Mouse (Mus musculus) CH12.LX (cell line): ENCODE results near the gene Prpf19. TPM values are rescaled to one million over a fixed set of nuclear protein-coding genes. Genes with fewer than 3 reads are reported as not detected.

Experiments
- DNase-seq: peaks from one replicate; pipeline ENCODE4 v3.0.0-alpha.2; 2013; ENCODE audit errors: extremely low read depth
- H3K27ac ChIP-seq: 2 replicates; pipeline ENCODE4 v1.5.1; 2012; ENCODE audit warnings: low read depth, mild to moderate bottlenecking, control low read depth, moderate library complexity; ENCODE audit not compliant: insufficient read depth
- H3K27me3 ChIP-seq: replicated peaks from 2 replicates; pipeline ENCODE3; 2012; ENCODE audit warnings: inconsistent platforms
- H3K36me3 ChIP-seq, 2 experiments: replicated peaks in 1 of 2; 2 replicates each; pipeline versions ENCODE3 to v1.6.1; 2012; ENCODE audit warnings: inconsistent platforms in 1 of 2, low read length in 1 of 2, mild to moderate bottlenecking in 1 of 2, mixed read lengths in 1 of 2, moderate library complexity in 1 of 2; ENCODE audit not compliant: control insufficient read depth in 1 of 2, insufficient read depth in 1 of 2
- H3K4me1 ChIP-seq, 2 experiments: 2 replicates each; pipeline ENCODE4 v1.6.1; 2012; ENCODE audit warnings: inconsistent platforms in 1 of 2, moderate library complexity in 1 of 2; ENCODE audit not compliant: insufficient read depth in 2 of 2, control insufficient read depth in 1 of 2
- H3K4me2 ChIP-seq: 2 replicates; pipeline ENCODE4 v1.6.1; 2012; ENCODE audit warnings: low read depth, mild to moderate bottlenecking, control low read depth; ENCODE audit not compliant: poor library complexity, insufficient read depth, severe bottlenecking
- H3K4me3 ChIP-seq, 3 experiments: fragments of 150-350 bp in 1 of 3; sonication (generic) in 1 of 3; replicated peaks in 1 of 3; 2 replicates each; pipeline versions ENCODE3 to v1.5.1; 2011 to 2012; ENCODE audit warnings: low read depth in 2 of 3, low read length in 2 of 3, mild to moderate bottlenecking in 2 of 3, moderate library complexity in 2 of 3, control low read depth in 1 of 3, improper control_type of control experiment in 1 of 3, inconsistent platforms in 1 of 3, mixed read lengths in 1 of 3; ENCODE audit not compliant: poor library complexity in 1 of 3
- H3K79me2 ChIP-seq: replicated peaks from 2 replicates; pipeline ENCODE4 v1.6.1; 2012; ENCODE audit warnings: mild to moderate bottlenecking, moderate library complexity; ENCODE audit not compliant: control insufficient read depth, poor library complexity, insufficient read depth, severe bottlenecking; ENCODE audit errors: extremely low read depth
- H3K9ac ChIP-seq: 2 replicates; pipeline ENCODE4 v1.6.1; 2012; ENCODE audit warnings: low read depth, mild to moderate bottlenecking, control low read depth, moderate library complexity; ENCODE audit not compliant: insufficient read depth
- H3K9me3 ChIP-seq: replicated peaks from 2 replicates; pipeline ENCODE3; 2012; ENCODE audit warnings: low read length, inconsistent platforms, mixed read lengths
- BHLHE40 ChIP-seq: IDR thresholded peaks from 2 replicates; pipeline ENCODE4 v1.6.1; 2011; ENCODE audit warnings: mild to moderate bottlenecking, low read depth, low read length, improper control_type of control experiment
- CHD1 ChIP-seq: IDR thresholded peaks from 2 replicates; pipeline ENCODE4 v1.6.1; 2012; ENCODE audit warnings: low read depth, low read length, improper control_type of control experiment, inconsistent platforms
- CHD2 ChIP-seq: IDR thresholded peaks from 2 replicates; pipeline ENCODE4 v1.6.1; 2011; ENCODE audit warnings: low read length, improper control_type of control experiment
- CTCF ChIP-seq, 2 experiments: IDR thresholded peaks in 1 of 2; conservative IDR thresholded peaks in 1 of 2; 2 replicates each; pipeline ENCODE4 v1.5.1; 2011 to 2012; ENCODE audit warnings: low read depth in 2 of 2, low read length in 2 of 2, improper control_type of control experiment in 1 of 2, inconsistent platforms in 1 of 2, mild to moderate bottlenecking in 1 of 2, moderate library complexity in 1 of 2
- E2F4 ChIP-seq: IDR thresholded peaks from 2 replicates; pipeline ENCODE4 v1.6.1; 2011; ENCODE audit warnings: low read depth, low read length, improper control_type of control experiment; ENCODE audit not compliant: insufficient replicate concordance
- ELF1 ChIP-seq: IDR thresholded peaks from 2 replicates; pipeline ENCODE4 v1.6.1; 2014; ENCODE audit warnings: low read depth, mild to moderate bottlenecking, inconsistent platforms, low read length, improper control_type of control experiment
- EP300 ChIP-seq: IDR thresholded peaks from 2 replicates; pipeline ENCODE4 v1.6.1; 2011; ENCODE audit warnings: low read length, improper control_type of control experiment
- ETS1 ChIP-seq: conservative IDR thresholded peaks from 2 replicates; pipeline ENCODE4 v1.6.1; 2012; ENCODE audit warnings: low read depth, mild to moderate bottlenecking, inconsistent platforms, low read length, improper control_type of control experiment, moderate library complexity
- GABPA ChIP-seq: IDR thresholded peaks from 2 replicates; pipeline ENCODE4 v1.6.1; 2012; ENCODE audit warnings: low read depth, low read length, improper control_type of control experiment, inconsistent platforms; ENCODE audit not compliant: insufficient replicate concordance
- HCFC1 ChIP-seq: IDR thresholded peaks from 2 replicates; pipeline ENCODE4 v1.6.1; 2012; ENCODE audit warnings: low read depth, mild to moderate bottlenecking, inconsistent platforms, low read length, improper control_type of control experiment
- IRF4 ChIP-seq: IDR thresholded peaks from 2 replicates; pipeline ENCODE4 v1.6.1; 2014; ENCODE audit warnings: low read depth, mild to moderate bottlenecking, inconsistent platforms, low read length, improper control_type of control experiment
- JUN ChIP-seq: IDR thresholded peaks from 2 replicates; pipeline ENCODE4 v1.6.1; 2011; ENCODE audit warnings: low read depth, mild to moderate bottlenecking, low read length, improper control_type of control experiment, moderate library complexity; ENCODE audit not compliant: insufficient read depth
- JUND ChIP-seq: conservative IDR thresholded peaks from 2 replicates; pipeline ENCODE4 v1.6.1; 2011; ENCODE audit warnings: low read depth, low read length, improper control_type of control experiment
- KAT2A ChIP-seq: IDR thresholded peaks from 2 replicates; pipeline ENCODE4 v1.6.1; 2012; ENCODE audit warnings: low read length, improper control_type of control experiment, inconsistent platforms; ENCODE audit not compliant: insufficient replicate concordance
- MAFK ChIP-seq: IDR thresholded peaks from 2 replicates; pipeline ENCODE4 v1.6.1; 2011; ENCODE audit warnings: low read length, improper control_type of control experiment; ENCODE audit not compliant: insufficient replicate concordance
- MAX ChIP-seq: IDR thresholded peaks from 2 replicates; pipeline ENCODE4 v1.6.1; 2011; ENCODE audit warnings: low read length, improper control_type of control experiment
- MAZ ChIP-seq: IDR thresholded peaks from 2 replicates; pipeline ENCODE4 v1.6.1; 2012; ENCODE audit warnings: low read depth, mild to moderate bottlenecking, inconsistent platforms, low read length, improper control_type of control experiment, moderate library complexity
- MEF2A ChIP-seq: IDR thresholded peaks from 2 replicates; pipeline ENCODE4 v1.6.1; 2014; ENCODE audit warnings: low read depth, mild to moderate bottlenecking, inconsistent platforms, low read length, improper control_type of control experiment, borderline replicate concordance
- MXI1 ChIP-seq: IDR thresholded peaks from 2 replicates; pipeline ENCODE4 v1.6.1; 2011; ENCODE audit warnings: mild to moderate bottlenecking, low read depth, low read length, improper control_type of control experiment
- MYC ChIP-seq: IDR thresholded peaks from 2 replicates; pipeline ENCODE4 v1.6.1; 2011; ENCODE audit warnings: low read depth, mild to moderate bottlenecking, improper control_type of control experiment, low read length
- NELFE ChIP-seq: IDR thresholded peaks from 2 replicates; pipeline ENCODE4 v1.6.1; 2011; ENCODE audit warnings: low read depth, low read length, improper control_type of control experiment
- NRF1 ChIP-seq: IDR thresholded peaks from 2 replicates; pipeline ENCODE4 v1.6.1; 2014; ENCODE audit warnings: low read depth, mild to moderate bottlenecking, inconsistent platforms, low read length, improper control_type of control experiment, moderate library complexity
- PAX5 ChIP-seq: IDR thresholded peaks from 2 replicates; pipeline ENCODE4 v1.6.1; 2012; ENCODE audit warnings: low read length, inconsistent platforms, mixed read lengths
- POLR2A ChIP-seq: IDR thresholded peaks from 2 replicates; pipeline ENCODE4 v1.6.1; 2011; ENCODE audit warnings: low read depth, mild to moderate bottlenecking, improper control_type of control experiment, low read length
- POLR2AphosphoS2 ChIP-seq: IDR thresholded peaks from 2 replicates; pipeline ENCODE4 v1.6.1; 2011; ENCODE audit warnings: low read depth, low read length, improper control_type of control experiment
- RAD21 ChIP-seq: IDR thresholded peaks from 2 replicates; pipeline ENCODE4 v1.6.1; 2011; ENCODE audit warnings: low read depth, mild to moderate bottlenecking, low read length, improper control_type of control experiment, moderate library complexity
- RCOR1 ChIP-seq: conservative IDR thresholded peaks from 2 replicates; pipeline ENCODE4 v1.6.1; 2012; ENCODE audit warnings: low read depth, mild to moderate bottlenecking, inconsistent platforms, low read length, improper control_type of control experiment
- SIN3A ChIP-seq: IDR thresholded peaks from 2 replicates; pipeline ENCODE4 v1.6.1; 2012; ENCODE audit warnings: low read length, improper control_type of control experiment, inconsistent platforms
- SMC3 ChIP-seq: IDR thresholded peaks from 2 replicates; pipeline ENCODE4 v1.6.1; 2011; ENCODE audit warnings: low read depth, low read length, improper control_type of control experiment
- TBP ChIP-seq: conservative IDR thresholded peaks from 2 replicates; pipeline ENCODE4 v1.6.1; 2011; ENCODE audit warnings: low read depth, low read length, improper control_type of control experiment
- TCF12 ChIP-seq: IDR thresholded peaks from 2 replicates; pipeline ENCODE4 v1.6.1; 2014; ENCODE audit warnings: low read depth, mild to moderate bottlenecking, inconsistent platforms, low read length, improper control_type of control experiment
- UBTF ChIP-seq: IDR thresholded peaks from 2 replicates; pipeline ENCODE4 v1.6.1; 2012; ENCODE audit warnings: low read depth, mild to moderate bottlenecking, inconsistent platforms, low read length, improper control_type of control experiment, moderate library complexity
- USF1 ChIP-seq: IDR thresholded peaks from 2 replicates; pipeline ENCODE4 v1.6.1; 2014; ENCODE audit warnings: low read depth, mild to moderate bottlenecking, inconsistent platforms, low read length, improper control_type of control experiment
- USF2 ChIP-seq: conservative IDR thresholded peaks from 2 replicates; pipeline ENCODE4 v1.6.1; 2011; ENCODE audit warnings: low read depth, low read length, improper control_type of control experiment
- ZC3H11A ChIP-seq: IDR thresholded peaks from 2 replicates; pipeline ENCODE4 v1.6.1; 2012; ENCODE audit warnings: low read depth, mild to moderate bottlenecking, inconsistent platforms, low read length, improper control_type of control experiment
- ZKSCAN1 ChIP-seq: IDR thresholded peaks from 2 replicates; pipeline ENCODE4 v1.6.1; 2012; ENCODE audit warnings: low read depth, inconsistent platforms, low read length, improper control_type of control experiment, borderline replicate concordance
- ZMIZ1 ChIP-seq: IDR thresholded peaks from 2 replicates; pipeline ENCODE4 v1.6.1; 2012; ENCODE audit warnings: low read depth, mild to moderate bottlenecking, inconsistent platforms, low read length, improper control_type of control experiment
- ZNF384 ChIP-seq: IDR thresholded peaks from 2 replicates; pipeline ENCODE4 v1.6.1; 2012; ENCODE audit warnings: low read depth, low read length, improper control_type of control experiment, inconsistent platforms
- dilution Hi-C: fragments of 300-500 bp; cut with MboI; formaldehyde crosslinking; loops from 2 replicates; pipeline ENCODE4 v1.14.3; 2020; ENCODE audit warnings: low sequenced_read_pairs; ENCODE audit not compliant: extremely low pct_unique_long_range_greater_than_20kb, extremely low pct_ligation_motif_present
- in situ Hi-C: fragments of 300-500 bp; cut with MboI; formaldehyde crosslinking; loops from 3 replicates; pipeline ENCODE4 v1.14.3; 2019; ENCODE audit warnings: low sequenced_read_pairs, low pct_ligation_motif_present, low pct_unique_long_range_greater_than_20kb, mixed read lengths
- polyA plus RNA-seq: library from polyadenylated mRNA; unstranded; fragments of >175 nt; gene quantifications from 2 replicates; pipeline ENCODE4 v1.2.1, GENCODE M21; 2012; ENCODE audit warnings: low read depth; ENCODE audit not compliant: insufficient read length
- total RNA-seq, 2 experiments: library from RNA; depleted of rRNA; stranded (reverse); fragments of 300-350 nt in 1 of 2; fragments of >200 nt in 1 of 2; gene quantifications; 2 replicates each; pipeline ENCODE4 v1.2.3; 2012 to 2014

The Prpf19 gene
- total and polyA plus RNA-seq, 3 experiments, result 115 to 357 (median 355) TPM

DNA sequence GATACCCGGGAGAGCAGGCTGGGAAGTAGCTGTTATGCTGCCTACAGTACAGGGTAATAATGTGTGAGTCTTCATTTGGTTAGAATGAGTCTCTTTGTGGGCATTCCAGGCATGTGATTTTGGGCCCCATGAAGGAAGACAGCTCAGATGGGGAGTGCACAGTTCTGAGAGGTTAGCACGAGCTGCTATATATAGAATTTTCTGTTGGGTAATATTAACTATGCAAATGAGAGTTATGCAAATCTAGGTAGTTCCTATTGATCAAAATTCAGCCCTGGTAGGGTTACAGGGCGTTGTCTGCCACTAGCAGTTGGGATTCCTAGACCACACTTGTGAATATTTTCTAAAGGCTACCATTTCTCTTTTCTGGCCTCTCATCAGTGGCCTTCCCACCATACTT lies 49.6 kb upstream of the Prpf19 start:
- in situ Hi-C loops, result no loop called here
- peak overlapping the region in 2 of 3 experiments; percentile 55 to 60 for H3K4me3 ChIP-seq
- H3K27ac ChIP-seq, result peak overlapping the region; percentile 20; the same call in 1 of the 2 replicates
- H3K36me3 ChIP-seq, result peaks cover 26 to 56% of the 10 kb centered on the region in 2 experiments
- peak overlapping the region; percentile 41; the same call in 1 of the 2 replicates for H3K4me2 ChIP-seq
- no peak overlapping the region for H3K9ac ChIP-seq
- no peaks in the 10 kb centered on the region for H3K9me3 ChIP-seq
- H3K4me1 ChIP-seq, result peaks cover 15 to 55% of the 10 kb centered on the region in 2 experiments
- no peaks in the 10 kb centered on the region for H3K27me3 ChIP-seq
- peaks cover 29% of the 10 kb centered on the region for H3K79me2 ChIP-seq
- TF ChIP-seq ZNF384, result no peak
- TF ChIP-seq ZMIZ1, result no peak
- TF ChIP-seq IRF4, result peak; percentile 87
- no peak for TF ChIP-seq NRF1
- TF ChIP-seq SIN3A, result peak; percentile 82
- TF ChIP-seq EP300, result peak; percentile 86
- no peak for TF ChIP-seq CTCF (conservative IDR thresholded peaks at IDR 0.05 in 1 of 2, IDR thresholded peaks at IDR 0.05 in 1 of 2; ENCODE audit: low read depth in 2 of 2, low read length in 2 of 2)
- peak; percentile 44; the same call in 1 of the 2 replicates for TF ChIP-seq ELF1
- no peak for TF ChIP-seq GABPA
- TF ChIP-seq UBTF, result no peak
- peak; percentile 79 for TF ChIP-seq TCF12
- peak; percentile 81 for TF ChIP-seq MAX
- peak; percentile 100 for TF ChIP-seq ETS1
- TF ChIP-seq CHD2, result 0 out of 2 replicates have a peak, but pooled peaks have one; percentile 42
- peak; percentile 86 for TF ChIP-seq TBP
- 0 out of 2 replicates have a peak, but pooled peaks have one; percentile 30 for TF ChIP-seq HCFC1
- peak; percentile 56; the same call in 1 of the 2 replicates for TF ChIP-seq MAFK
- no peak; the same call in 1 of the 2 replicates for TF ChIP-seq RAD21
- no peak for TF ChIP-seq ZKSCAN1
- no peak for TF ChIP-seq POLR2AphosphoS2
- peak; percentile 17; the same call in 1 of the 2 replicates for TF ChIP-seq POLR2A
- peak; percentile 99 for TF ChIP-seq MEF2A
- TF ChIP-seq JUND, result peak; percentile 78
- peak; percentile 88; the same call in 1 of the 2 replicates for TF ChIP-seq MAZ
- peak; percentile 85; the same call in 1 of the 2 replicates for TF ChIP-seq RCOR1
- TF ChIP-seq E2F4, result 0 out of 2 replicates have a peak, but pooled peaks have one; percentile 27
- TF ChIP-seq USF1, result no peak
- TF ChIP-seq CHD1, result peak; percentile 26; the same call in 1 of the 2 replicates
- TF ChIP-seq NELFE, result no peak; the same call in 1 of the 2 replicates
- peak; percentile 100 for TF ChIP-seq BHLHE40
- no peak for TF ChIP-seq USF2
- peak; percentile 37; the same call in 1 of the 2 replicates for TF ChIP-seq JUN
- TF ChIP-seq MXI1, result peak; percentile 77
- TF ChIP-seq PAX5, result no peak
- TF ChIP-seq ZC3H11A, result no peak
- peak; percentile 82 for TF ChIP-seq MYC
- no peak for TF ChIP-seq KAT2A
- TF ChIP-seq SMC3, result no peak; the same call in 1 of the 2 replicates
- dilution Hi-C loops, result no loop called here
- peak; percentile 85 for DNase-seq
